Mouse (Mus musculus) testis, adult 2 months (tissue): Measurements from ENCODE around the gene Selenok. TPM values are rescaled to one million over a fixed set of nuclear protein-coding genes. Genes with fewer than 3 reads are reported as not detected.

Source experiments
- H3K27ac ChIP-seq: fragments of 200-500 bp; 2 replicates; pipeline ENCODE4 v1.5.1; 2012; ENCODE audit warnings: low read depth, low read length; ENCODE audit not compliant: control insufficient read depth, insufficient read depth
- H3K27me3 ChIP-seq: fragments of 200-500 bp; 2 replicates; pipeline ENCODE4 v1.6.1; 2012; ENCODE audit warnings: mild to moderate bottlenecking, low read length, moderate library complexity; ENCODE audit not compliant: control insufficient read depth, insufficient read depth
- H3K36me3 ChIP-seq: fragments of 200-500 bp; 2 replicates; pipeline ENCODE4 v1.6.1; 2012; ENCODE audit warnings: mild to moderate bottlenecking, low read length; ENCODE audit not compliant: control insufficient read depth, insufficient read depth
- H3K4me1 ChIP-seq: fragments of 200-500 bp; 2 replicates; pipeline ENCODE4 v1.6.1; 2012; ENCODE audit warnings: low read length; ENCODE audit not compliant: control insufficient read depth, insufficient read depth
- H3K4me3 ChIP-seq: fragments of 200-500 bp; 2 replicates; pipeline ENCODE4 v1.5.1; 2012; ENCODE audit warnings: low read depth, mild to moderate bottlenecking, low read length, moderate library complexity, mixed read lengths; ENCODE audit not compliant: control insufficient read depth
- CTCF ChIP-seq: fragments of 200-500 bp; IDR thresholded peaks from 2 replicates; pipeline ENCODE4 v1.5.1; 2012; ENCODE audit warnings: low read depth, mild to moderate bottlenecking, inconsistent platforms, low read length, moderate library complexity; ENCODE audit not compliant: control insufficient read depth, insufficient read depth, insufficient replicate concordance
- POLR2A ChIP-seq: fragments of 200-500 bp; IDR thresholded peaks from 2 replicates; pipeline ENCODE4 v1.6.1; 2012; ENCODE audit warnings: low read depth, mild to moderate bottlenecking, inconsistent platforms, low read length, moderate library complexity; ENCODE audit not compliant: control insufficient read depth
- polyA plus RNA-seq: library from polyadenylated mRNA; depleted of rRNA; stranded (reverse); fragments of >200 nt; gene quantifications from 2 replicates; pipeline ENCODE4 v1.2.3, GENCODE M21; 2012

Gene Selenok
- polyA plus RNA-seq, 1 experiment, result 94.4 TPM

GRCm38 (mm10) chr14:29946761-29947309, 21.3 kb upstream of the Selenok start:
- no peak overlapping the region for H3K4me3 ChIP-seq
- no peak for TF ChIP-seq POLR2A
- no peak for TF ChIP-seq CTCF
- no peaks in the 10 kb centered on the region for H3K27me3 ChIP-seq
- no peak overlapping the region for H3K27ac ChIP-seq
- H3K36me3 ChIP-seq, result no peaks in the 10 kb centered on the region
- no peaks in the 10 kb centered on the region for H3K4me1 ChIP-seq

GRCm38 (mm10) chr14:29950805-29951204, 17.3 kb upstream of the Selenok start:
- Histone ChIP-seq H3K27me3 (no peaks in the 10 kb centered on the region), H3K27ac (no peak overlapping the region), H3K36me3 (no peaks in the 10 kb centered on the region), H3K4me3 (no peak overlapping the region), H3K4me1 (no peaks in the 10 kb centered on the region)
- TF ChIP-seq POLR2A (no peak), CTCF (no peak)

DNA sequence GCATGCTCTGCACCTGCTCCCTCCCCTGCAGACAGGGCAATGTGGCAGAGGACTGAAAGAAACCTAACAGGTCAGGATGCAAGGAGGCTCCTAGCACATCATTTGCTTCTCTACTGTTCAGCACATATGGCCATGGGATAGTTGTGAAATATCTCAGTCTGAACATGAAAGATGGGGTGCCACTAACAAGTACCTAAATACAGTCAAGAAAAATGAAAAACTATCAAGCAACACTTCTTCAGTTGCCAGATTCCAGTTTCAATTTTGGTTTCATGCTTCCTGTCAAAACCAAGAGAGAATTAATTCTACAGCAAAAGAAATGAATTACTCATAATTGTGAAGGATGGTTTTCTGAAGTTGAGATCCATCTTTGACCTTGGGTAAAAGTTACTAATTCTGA, 10.7 kb upstream of the Selenok start:
- Histone ChIP-seq H3K27me3 (no peaks in the 10 kb centered on the region), H3K36me3 (no peaks in the 10 kb centered on the region), H3K4me3 (no peak overlapping the region), H3K4me1 (no peaks in the 10 kb centered on the region), H3K27ac (no peak overlapping the region)
- TF ChIP-seq CTCF (no peak), POLR2A (no peak)

DNA sequence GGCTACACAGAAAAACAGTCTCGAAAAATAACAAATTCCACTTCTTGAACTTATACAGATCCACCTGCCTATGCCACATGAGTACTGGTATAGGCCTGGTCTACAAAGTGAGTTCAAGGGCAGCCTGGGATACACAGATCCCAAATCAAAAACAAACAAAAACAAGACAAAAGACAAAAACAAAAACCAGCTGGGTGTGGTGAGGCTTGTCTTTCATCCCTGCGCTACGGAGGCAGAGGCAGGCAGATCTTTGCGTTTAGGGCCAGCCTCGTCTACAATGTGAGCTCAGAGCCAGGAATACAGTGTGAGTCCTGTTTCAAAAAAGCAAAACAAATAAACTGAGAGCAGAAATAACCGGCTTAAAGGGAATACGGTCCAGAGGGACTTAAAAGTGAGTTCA, 497 bp upstream of the Selenok start:
- Histone ChIP-seq H3K27me3 (no peaks in the 10 kb centered on the region), H3K4me1 (peaks cover 5% of the 10 kb centered on the region; the same call in 1 of the 2 replicates), H3K4me3 (peak overlapping the region; percentile 87), H3K27ac (peak overlapping the region; percentile 85), H3K36me3 (no peaks in the 10 kb centered on the region; the same call in 1 of the 2 replicates)
- TF ChIP-seq CTCF (no peak), POLR2A (no peak)

DNA sequence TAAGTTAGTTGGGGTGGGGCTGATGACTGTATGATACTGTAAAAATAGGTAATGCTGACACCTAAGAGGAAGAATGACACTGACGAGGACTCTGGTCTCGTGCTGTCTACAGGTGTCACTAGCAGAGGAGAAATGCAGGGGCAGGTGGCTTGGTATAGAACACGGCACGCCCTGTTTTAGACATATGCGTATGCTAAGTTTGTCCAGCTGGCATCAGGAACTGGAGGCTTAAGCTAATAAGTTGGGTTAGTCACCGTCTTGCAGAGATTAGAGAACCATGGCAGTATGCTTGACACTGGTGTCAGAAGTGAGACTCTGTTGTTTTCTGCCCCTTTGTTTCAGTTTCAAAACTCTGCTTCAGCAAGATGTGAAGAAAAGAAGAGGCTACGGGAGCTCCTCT, 3.3 kb downstream of the Selenok start:
- no peak overlapping the region for H3K27ac ChIP-seq
- no peaks in the 10 kb centered on the region; the same call in 1 of the 2 replicates for H3K36me3 ChIP-seq
- H3K4me3 ChIP-seq, result no peak overlapping the region
- H3K27me3 ChIP-seq, result no peaks in the 10 kb centered on the region
- TF ChIP-seq POLR2A (no peak), CTCF (no peak)
- peaks cover 5% of the 10 kb centered on the region; the same call in 1 of the 2 replicates for H3K4me1 ChIP-seq

- H3K27ac ChIP-seq, result no peak overlapping the region
- TF ChIP-seq POLR2A, result no peak
- no peak for TF ChIP-seq CTCF
- H3K36me3 ChIP-seq, result no peaks in the 10 kb centered on the region; the same call in 1 of the 2 replicates
- H3K27me3 ChIP-seq, result no peaks in the 10 kb centered on the region
- no peak overlapping the region for H3K4me3 ChIP-seq
- peaks cover 5% of the 10 kb centered on the region; the same call in 1 of the 2 replicates for H3K4me1 ChIP-seq
These were observed 3.9 kb downstream of the Selenok start for GRCm38 (mm10) chr14:29971993-29972392.

DNA sequence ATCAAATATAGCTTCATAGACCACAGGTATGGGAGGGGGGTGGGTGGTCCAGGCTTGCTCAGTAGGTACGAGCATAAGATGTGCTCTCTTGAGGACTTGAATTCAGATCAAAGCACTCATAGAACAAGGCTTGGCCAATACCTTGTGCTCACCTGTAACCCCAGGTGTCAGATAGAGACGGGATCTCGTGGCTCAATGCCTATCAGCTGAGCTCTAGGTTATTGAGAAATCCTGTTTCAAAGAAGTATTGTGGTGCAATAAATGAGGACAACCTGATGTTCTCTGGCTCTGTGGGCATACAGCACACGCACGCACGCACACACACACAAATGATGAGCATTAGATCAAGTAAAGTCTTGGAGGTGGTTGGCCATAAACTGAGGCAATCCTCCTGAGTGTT, 8.8 kb downstream of the Selenok start:
- TF ChIP-seq POLR2A (no peak), CTCF (no peak)
- Histone ChIP-seq H3K4me1 (no peaks in the 10 kb centered on the region), H3K4me3 (no peak overlapping the region), H3K36me3 (no peaks in the 10 kb centered on the region), H3K27ac (no peak overlapping the region), H3K27me3 (no peaks in the 10 kb centered on the region)
